Mouse (Mus musculus) intestine, embryonic 14.5 days (tissue): ENCODE measurements around the gene Nr1h2. TPM values are rescaled to one million over a fixed set of nuclear protein-coding genes. Genes with fewer than 3 reads are reported as not detected.

ENCODE experiments used
- ATAC-seq: fragments of 200-750 bp; cut with Nextera tagmentation; replicated peaks from 2 replicates; pipeline ENCODE4 v1.8.0; 2017; ENCODE audit warnings: low read depth, moderate number of reproducible peaks, moderate TSS enrichment, moderate library complexity; ENCODE audit not compliant: low FRiP score, low TSS enrichment
- DNase-seq: peaks from one replicate; pipeline ENCODE4 v3.0.0-alpha.2; 2018; ENCODE audit warnings: low spot score
- H3K27ac ChIP-seq: fragments of 300-500 bp; sonication (generic); 2 replicates; pipeline ENCODE4 v1.5.1; 2014; ENCODE audit warnings: low read depth, mild to moderate bottlenecking, control low read depth
- H3K27me3 ChIP-seq: fragments of 300-500 bp; sonication (generic); replicated peaks from 2 replicates; pipeline ENCODE4 v1.6.1; 2014; ENCODE audit warnings: low read length, control low read depth; ENCODE audit not compliant: control insufficient read depth, insufficient read depth
- H3K36me3 ChIP-seq: fragments of 300-500 bp; sonication (generic); 2 replicates; pipeline ENCODE4 v1.6.1; 2014; ENCODE audit warnings: low read length, control low read depth; ENCODE audit not compliant: control insufficient read depth, insufficient read depth
- H3K4me1 ChIP-seq: fragments of 300-500 bp; sonication (generic); replicated peaks from 2 replicates; pipeline ENCODE4 v1.6.1; 2014; ENCODE audit warnings: low read length, control low read depth, mixed read lengths; ENCODE audit not compliant: control insufficient read depth, insufficient read depth
- H3K4me2 ChIP-seq: fragments of 300-500 bp; sonication (generic); 2 replicates; pipeline ENCODE4 v1.6.1; 2014; ENCODE audit warnings: low read length
- H3K4me3 ChIP-seq: fragments of 300-500 bp; sonication (generic); 2 replicates; pipeline ENCODE4 v1.5.1; 2014; ENCODE audit warnings: low read depth, low read length, control low read depth, mixed read lengths
- H3K9ac ChIP-seq: fragments of 300-500 bp; sonication (generic); 2 replicates; pipeline ENCODE4 v1.6.1; 2014; ENCODE audit warnings: mild to moderate bottlenecking, low read length
- H3K9me3 ChIP-seq: fragments of 300-500 bp; sonication (generic); 2 replicates; pipeline ENCODE4 v1.6.1; 2016; ENCODE audit warnings: low read length, control low read depth; ENCODE audit not compliant: control insufficient read depth
- WGBS: fragments of 180-500 bp; shearing (Covaris S2); extraction: QIAGEN DNeasy Blood & Tissue Kit; methylation state at CpG from one replicate; pipeline ENCODE4 v1.1.7; 2014; 5-methylcytosine and 5-hydroxymethylcytosine counted together
- polyA plus RNA-seq: library from polyadenylated mRNA; unstranded; fragments of >200 nt; fragmentation: Nextera tagmentation; extraction: Ambion mirVana; gene quantifications from 2 replicates; pipeline ENCODE4 v1.2.1, GENCODE M21; 2014

Gene Nr1h2
- polyA plus RNA-seq, 1 experiment from 2014 or later, result 70.6 TPM

DNA sequence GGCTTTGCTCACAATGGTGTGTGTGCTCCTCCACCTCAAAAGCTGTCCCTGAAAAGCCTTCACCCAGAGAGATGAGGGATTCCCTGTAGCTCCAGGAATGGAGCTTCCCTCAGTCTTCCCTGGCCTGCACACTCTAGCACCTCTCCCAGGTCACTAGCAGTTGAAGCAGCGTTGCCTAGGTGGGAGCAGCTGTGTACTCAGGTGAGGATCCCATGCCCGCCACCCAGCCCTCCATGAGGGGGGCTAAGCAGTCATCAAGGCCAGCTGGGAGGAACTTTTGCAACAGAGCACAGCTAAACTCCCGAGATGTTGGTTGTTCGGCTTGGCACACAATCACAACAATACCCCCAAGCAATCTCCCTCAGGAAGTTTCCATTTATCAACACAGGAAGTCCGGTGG, 29.0 kb upstream of the Nr1h2 start:
- no peaks in the 10 kb centered on the region for H3K4me1 ChIP-seq
- no peaks in the 10 kb centered on the region for H3K9me3 ChIP-seq
- H3K36me3 ChIP-seq, result no peaks in the 10 kb centered on the region
- 72% methylated on average over 5 of the region's 5 CpGs for WGBS
- peaks cover 47% of the 10 kb centered on the region for H3K27me3 ChIP-seq
- DNase-seq (no peak), ATAC-seq (no peak)
- H3K4me2 ChIP-seq, result no peak overlapping the region
- H3K4me3 ChIP-seq, result no peak overlapping the region
- no peak overlapping the region for H3K27ac ChIP-seq
- H3K9ac ChIP-seq, result no peak overlapping the region

DNA sequence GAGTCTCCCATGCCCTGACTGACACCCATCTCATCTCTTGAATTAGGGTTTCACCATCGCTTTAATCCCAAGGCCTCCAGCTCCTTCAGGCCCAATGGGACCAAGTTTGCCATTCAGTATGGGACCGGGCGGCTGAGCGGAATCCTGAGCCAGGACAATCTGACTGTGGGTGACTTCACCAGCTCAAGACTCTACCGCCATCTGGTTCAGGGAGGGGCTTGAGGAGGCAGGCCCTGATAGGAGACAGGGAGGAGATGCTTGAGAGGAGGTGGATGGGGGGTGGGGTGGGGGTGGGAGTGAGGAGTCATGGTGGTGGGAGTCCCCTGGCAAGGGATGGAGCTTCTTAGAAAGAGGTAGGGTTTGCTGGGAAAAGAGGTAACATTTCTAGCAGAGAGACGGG, 27.9 kb upstream of the Nr1h2 start:
- Histone ChIP-seq H3K4me2 (no peak overlapping the region), H3K4me3 (no peak overlapping the region), H3K27ac (no peak overlapping the region), H3K9ac (no peak overlapping the region), H3K4me1 (no peaks in the 10 kb centered on the region), H3K9me3 (no peaks in the 10 kb centered on the region), H3K27me3 (peaks cover 36% of the 10 kb centered on the region), H3K36me3 (no peaks in the 10 kb centered on the region)
- 71% methylated on average over 6 of the region's 6 CpGs for WGBS
- no peak for DNase-seq
- ATAC-seq, result no peak

DNA sequence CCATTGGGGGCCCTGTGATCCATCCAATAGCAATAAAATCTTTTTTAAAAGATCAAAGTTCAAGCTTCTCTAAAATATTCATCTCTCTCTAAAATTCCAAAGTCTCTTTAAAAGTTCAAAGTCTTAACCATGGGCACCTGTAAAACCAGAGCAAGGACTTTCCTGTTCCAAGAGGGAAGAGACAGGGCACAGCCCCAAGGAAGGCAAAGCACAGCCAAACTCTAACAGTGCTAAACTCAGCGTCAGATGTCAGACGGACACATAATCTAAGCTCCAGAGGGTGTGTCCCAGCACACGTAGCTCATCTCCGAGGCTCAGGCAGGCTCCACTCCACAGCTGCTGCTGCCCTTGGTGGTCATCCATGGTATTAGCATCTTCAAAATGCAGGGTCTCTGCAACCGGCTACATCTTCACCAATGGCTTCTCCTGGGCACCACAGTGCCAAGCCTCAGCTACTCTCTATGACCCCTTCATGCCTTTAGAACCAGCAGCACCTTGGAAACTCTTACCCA, 22.6 kb upstream of the Nr1h2 start:
- Histone ChIP-seq H3K9me3 (no peaks in the 10 kb centered on the region), H3K27me3 (peaks cover 9% of the 10 kb centered on the region), H3K9ac (no peak overlapping the region), H3K27ac (no peak overlapping the region), H3K4me3 (no peak overlapping the region), H3K4me1 (no peaks in the 10 kb centered on the region), H3K4me2 (no peak overlapping the region), H3K36me3 (no peaks in the 10 kb centered on the region)
- DNase-seq (no peak), ATAC-seq (no peak)
- 51% methylated on average over 5 of the region's 5 CpGs for WGBS

DNA sequence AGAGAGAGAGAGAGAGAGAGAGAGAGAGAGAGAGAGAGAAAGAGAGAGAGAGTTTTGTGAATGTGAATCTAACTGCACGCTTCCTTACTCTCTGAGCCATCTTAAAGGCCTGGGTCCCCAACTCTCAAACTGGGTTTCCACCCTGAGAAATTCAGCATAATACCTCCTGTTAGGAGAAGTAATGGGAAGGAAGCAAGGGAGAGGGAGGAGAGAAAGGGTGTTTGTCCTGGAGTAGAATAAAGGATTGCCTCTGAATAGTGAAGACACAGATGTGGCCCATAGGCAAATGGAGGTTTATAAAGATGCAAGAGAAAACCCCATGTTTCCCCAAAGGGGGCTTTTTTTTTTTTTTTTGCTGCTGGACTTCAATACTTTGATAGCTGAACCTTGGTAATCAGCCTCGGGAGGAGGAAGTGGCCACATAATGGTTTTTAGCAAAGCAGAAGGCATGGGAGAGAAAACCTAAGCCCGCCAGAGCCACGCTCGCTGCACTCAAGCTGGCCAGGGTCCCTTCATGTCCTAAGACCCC, 19.3 kb upstream of the Nr1h2 start:
- no peak for ATAC-seq
- no peaks in the 10 kb centered on the region for H3K36me3 ChIP-seq
- no peaks in the 10 kb centered on the region for H3K4me1 ChIP-seq
- 81% methylated on average over 5 of the region's 5 CpGs for WGBS
- no peak overlapping the region for H3K9ac ChIP-seq
- H3K27me3 ChIP-seq, result no peaks in the 10 kb centered on the region
- no peak overlapping the region for H3K4me3 ChIP-seq
- no peaks in the 10 kb centered on the region for H3K9me3 ChIP-seq
- H3K4me2 ChIP-seq, result no peak overlapping the region
- no peak overlapping the region for H3K27ac ChIP-seq
- DNase-seq, result no peak

DNA sequence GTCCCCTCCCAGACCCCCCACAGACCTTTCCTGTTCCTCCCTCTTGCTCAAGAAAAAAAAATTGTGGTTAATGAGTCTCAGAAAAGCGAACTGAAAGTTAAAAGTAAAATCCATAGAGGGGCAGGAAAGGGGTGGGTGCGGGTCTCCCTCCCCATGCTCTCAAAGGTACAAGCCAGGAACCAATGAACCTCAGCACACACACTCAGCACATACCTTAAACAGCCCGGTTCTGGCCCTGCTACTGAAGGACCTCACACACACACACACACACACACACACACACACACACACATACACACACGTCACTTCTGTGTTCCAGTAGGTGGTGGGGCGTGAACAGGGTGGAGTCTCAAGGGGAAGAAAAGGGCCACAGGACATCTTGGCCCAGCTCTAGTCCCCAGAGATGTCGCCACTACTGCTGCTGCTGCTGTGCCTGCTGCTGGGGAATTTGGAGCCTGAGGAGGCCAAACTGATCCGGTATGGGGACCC, 18.5 kb upstream of the Nr1h2 start, which contains the start of gene Napsa:
Gene Napsa (plus strand): TSS at position 168 of the 489 bp plus-strand sequence.
- Histone ChIP-seq H3K27me3 (no peaks in the 10 kb centered on the region), H3K27ac (no peak within 1 kb of the TSS), H3K9me3 (no peaks in the 10 kb centered on the region), H3K4me3 (no peak within 1 kb of the TSS), H3K9ac (no peak within 1 kb of the TSS), H3K4me1 (no peaks in the 10 kb centered on the region), H3K36me3 (no peaks in the 10 kb centered on the region), H3K4me2 (no peak within 1 kb of the TSS)
- 45% methylated on average over 7 of the region's 7 CpGs for WGBS
- no peak for DNase-seq
- no peak for ATAC-seq

DNA sequence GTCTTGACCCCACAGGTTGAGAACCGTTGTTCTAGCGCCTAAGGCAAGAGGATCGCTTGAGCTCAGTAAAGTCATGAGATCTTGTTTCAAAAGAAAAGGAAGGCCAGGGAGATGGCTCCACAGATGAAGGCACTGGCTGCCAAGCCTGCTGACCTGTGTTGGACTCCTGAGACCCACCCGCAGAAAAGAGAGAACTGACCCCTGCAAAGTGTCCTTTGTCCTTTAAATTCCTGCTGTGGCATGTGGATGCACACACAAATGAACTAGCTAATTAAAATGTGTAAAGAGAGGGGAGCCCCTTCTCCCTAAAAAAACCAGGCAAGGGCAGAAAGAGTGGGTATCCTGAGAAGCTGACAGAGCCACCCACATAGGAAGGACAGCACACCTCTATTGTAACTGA, 18.1 kb upstream of the Nr1h2 start:
- H3K4me3 ChIP-seq, result no peak overlapping the region
- H3K4me2 ChIP-seq, result no peak overlapping the region
- no peaks in the 10 kb centered on the region for H3K4me1 ChIP-seq
- no peak overlapping the region for H3K9ac ChIP-seq
- no peak overlapping the region for H3K27ac ChIP-seq
- ATAC-seq (no peak), DNase-seq (no peak)
- 69% methylated on average over 4 of the region's 4 CpGs for WGBS
- H3K9me3 ChIP-seq, result no peaks in the 10 kb centered on the region
- H3K36me3 ChIP-seq, result no peaks in the 10 kb centered on the region
- H3K27me3 ChIP-seq, result no peaks in the 10 kb centered on the region

DNA sequence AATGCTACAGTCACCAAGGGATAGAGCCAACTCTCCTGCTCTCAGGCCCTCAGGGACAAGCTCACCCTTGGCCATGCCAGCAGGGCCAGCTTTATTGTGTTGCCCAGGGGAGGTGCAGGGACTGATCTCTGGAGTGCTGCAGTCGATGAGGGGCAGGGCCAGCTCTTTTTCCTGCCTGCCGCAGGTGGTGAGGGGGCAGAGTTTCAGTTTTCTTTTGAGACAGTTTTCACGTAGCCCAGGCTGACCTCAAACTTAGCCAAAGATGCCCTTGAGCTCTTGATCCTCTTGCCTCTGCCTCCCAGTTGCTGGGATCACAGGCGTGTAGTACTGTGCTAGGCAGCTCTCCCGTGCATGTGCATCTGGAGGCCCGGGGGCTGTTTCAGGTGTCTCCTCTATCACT, 17.2 kb upstream of the Nr1h2 start:
- WGBS, result 83% methylated on average over 6 of the region's 6 CpGs
- Histone ChIP-seq H3K4me2 (no peak overlapping the region), H3K36me3 (no peaks in the 10 kb centered on the region), H3K4me3 (no peak overlapping the region), H3K9me3 (no peaks in the 10 kb centered on the region), H3K27me3 (no peaks in the 10 kb centered on the region), H3K9ac (no peak overlapping the region), H3K27ac (no peak overlapping the region), H3K4me1 (no peaks in the 10 kb centered on the region)
- no peak for DNase-seq
- ATAC-seq, result no peak

DNA sequence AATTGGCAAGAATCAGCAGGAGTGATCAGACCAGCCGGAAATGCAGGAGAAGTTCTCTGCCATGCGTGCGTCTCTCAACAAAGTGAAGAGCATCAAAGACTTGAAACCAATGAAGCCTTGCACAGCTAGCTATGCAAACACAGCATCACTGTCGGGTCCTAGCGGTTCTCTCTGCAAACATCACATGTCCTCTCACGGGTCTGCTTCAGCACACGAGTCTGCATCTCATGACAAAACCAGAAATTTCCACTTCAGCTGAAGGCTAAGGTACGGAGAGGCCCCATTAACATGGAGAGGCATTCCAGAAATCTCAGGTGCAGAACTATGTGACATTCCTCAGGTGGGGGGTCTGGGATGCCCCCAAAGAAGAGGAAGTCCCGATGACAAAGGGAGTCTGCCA, 15.1 kb upstream of the Nr1h2 start:
- H3K27ac ChIP-seq, result no peak overlapping the region
- no peak overlapping the region for H3K4me3 ChIP-seq
- 61% methylated on average over 9 of the region's 9 CpGs for WGBS
- no peaks in the 10 kb centered on the region for H3K27me3 ChIP-seq
- H3K4me1 ChIP-seq, result no peaks in the 10 kb centered on the region
- no peaks in the 10 kb centered on the region for H3K36me3 ChIP-seq
- H3K9me3 ChIP-seq, result no peaks in the 10 kb centered on the region
- H3K4me2 ChIP-seq, result no peak overlapping the region
- no peak overlapping the region for H3K9ac ChIP-seq
- no peak for DNase-seq
- no peak for ATAC-seq

DNA sequence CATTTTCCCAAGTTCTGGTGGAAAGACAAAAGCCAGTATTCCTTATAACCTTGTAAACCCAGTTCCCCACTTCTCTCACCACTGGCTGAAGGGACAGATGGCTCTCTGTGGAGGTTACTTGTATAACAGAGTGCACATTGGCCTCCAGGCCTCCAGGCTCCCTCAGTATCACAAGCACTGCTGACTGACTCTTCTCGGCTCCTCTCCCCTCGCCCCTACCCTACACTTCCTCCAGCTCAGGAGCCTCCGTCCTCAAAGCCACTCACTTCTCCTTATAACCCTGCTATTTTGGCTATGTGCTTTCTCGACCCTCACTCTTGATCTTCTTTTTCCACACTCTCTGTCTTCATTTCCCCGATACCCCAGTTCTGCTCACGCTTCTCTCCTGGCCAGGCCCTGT, 11.7 kb upstream of the Nr1h2 start:
- H3K27ac ChIP-seq, result no peak overlapping the region
- 72% methylated on average over 6 of the region's 6 CpGs for WGBS
- no peaks in the 10 kb centered on the region for H3K4me1 ChIP-seq
- H3K4me2 ChIP-seq, result no peak overlapping the region
- no peaks in the 10 kb centered on the region for H3K9me3 ChIP-seq
- H3K9ac ChIP-seq, result no peak overlapping the region
- ATAC-seq (no peak), DNase-seq (no peak)
- no peaks in the 10 kb centered on the region for H3K27me3 ChIP-seq
- H3K36me3 ChIP-seq, result no peaks in the 10 kb centered on the region
- H3K4me3 ChIP-seq, result no peak overlapping the region
